Mouse (Mus musculus): Measurements from ENCODE around the gene Myh14. TPM values are rescaled to one million over a fixed set of nuclear protein-coding genes. Genes with fewer than 3 reads are reported as not detected.

The Myh14 gene
- polyA plus RNA-seq, 1 experiment, result not detected

GRCm38 (mm10) chr7:44572956-44573484 lies 97.6 kb downstream of the Myh14 start:
- 80% methylated on average over 5 of the region's 5 CpGs for WGBS
- TF ChIP-seq POLR2A (IDR thresholded peaks at IDR 0.05; ENCODE audit: insufficient read depth, low read depth, low read length) (no peak), CTCF (IDR thresholded peaks at IDR 0.05; ENCODE audit: insufficient read depth, low read depth, low read length) (no peak)
- H3K27ac ChIP-seq (ENCODE audit: insufficient read depth, low read depth, low read length), result no peak overlapping the region

DNA sequence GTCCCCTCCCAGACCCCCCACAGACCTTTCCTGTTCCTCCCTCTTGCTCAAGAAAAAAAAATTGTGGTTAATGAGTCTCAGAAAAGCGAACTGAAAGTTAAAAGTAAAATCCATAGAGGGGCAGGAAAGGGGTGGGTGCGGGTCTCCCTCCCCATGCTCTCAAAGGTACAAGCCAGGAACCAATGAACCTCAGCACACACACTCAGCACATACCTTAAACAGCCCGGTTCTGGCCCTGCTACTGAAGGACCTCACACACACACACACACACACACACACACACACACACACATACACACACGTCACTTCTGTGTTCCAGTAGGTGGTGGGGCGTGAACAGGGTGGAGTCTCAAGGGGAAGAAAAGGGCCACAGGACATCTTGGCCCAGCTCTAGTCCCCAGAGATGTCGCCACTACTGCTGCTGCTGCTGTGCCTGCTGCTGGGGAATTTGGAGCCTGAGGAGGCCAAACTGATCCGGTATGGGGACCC lies 98.4 kb downstream of the Myh14 start, which contains the start of gene Napsa:
Gene Napsa, plus strand, starts transcription at position 168 of the 489 bp plus-strand sequence.
- Histone ChIP-seq H3K4me3 (ENCODE audit: insufficient read depth, low read depth, low read length) (no peak within 1 kb of the TSS), H3K4me1 (ENCODE audit: control insufficient read depth, insufficient read depth, low read length) (no peaks in the 10 kb centered on the region), H3K27ac (ENCODE audit: insufficient read depth, low read depth, low read length) (no peak within 1 kb of the TSS)
- TF ChIP-seq CTCF (IDR thresholded peaks at IDR 0.05; ENCODE audit: insufficient read depth, low read depth, low read length), result no peak
- TF ChIP-seq POLR2A (IDR thresholded peaks at IDR 0.05; ENCODE audit: insufficient read depth, low read depth, low read length), result no peak
- WGBS, result 41% methylated on average over 7 of the region's 7 CpGs

More at GRCm38 (mm10) chr7:44572956-44573484, 97.6 kb downstream of the Myh14 start:
- H3K4me3 ChIP-seq (ENCODE audit: insufficient read depth, low read depth, low read length), result no peak overlapping the region
- no peaks in the 10 kb centered on the region for H3K4me1 ChIP-seq (ENCODE audit: control insufficient read depth, insufficient read depth, low read length)

DNA sequence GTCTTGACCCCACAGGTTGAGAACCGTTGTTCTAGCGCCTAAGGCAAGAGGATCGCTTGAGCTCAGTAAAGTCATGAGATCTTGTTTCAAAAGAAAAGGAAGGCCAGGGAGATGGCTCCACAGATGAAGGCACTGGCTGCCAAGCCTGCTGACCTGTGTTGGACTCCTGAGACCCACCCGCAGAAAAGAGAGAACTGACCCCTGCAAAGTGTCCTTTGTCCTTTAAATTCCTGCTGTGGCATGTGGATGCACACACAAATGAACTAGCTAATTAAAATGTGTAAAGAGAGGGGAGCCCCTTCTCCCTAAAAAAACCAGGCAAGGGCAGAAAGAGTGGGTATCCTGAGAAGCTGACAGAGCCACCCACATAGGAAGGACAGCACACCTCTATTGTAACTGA lies 98.8 kb downstream of the Myh14 start:
- H3K27ac ChIP-seq (ENCODE audit: insufficient read depth, low read depth, low read length), result no peak overlapping the region
- no peaks in the 10 kb centered on the region for H3K4me1 ChIP-seq (ENCODE audit: control insufficient read depth, insufficient read depth, low read length)
- TF ChIP-seq POLR2A (IDR thresholded peaks at IDR 0.05; ENCODE audit: insufficient read depth, low read depth, low read length), result no peak
- no peak for TF ChIP-seq CTCF (IDR thresholded peaks at IDR 0.05; ENCODE audit: insufficient read depth, low read depth, low read length)
- no peak overlapping the region for H3K4me3 ChIP-seq (ENCODE audit: insufficient read depth, low read depth, low read length)
- 52% methylated on average over 4 of the region's 4 CpGs for WGBS

DNA sequence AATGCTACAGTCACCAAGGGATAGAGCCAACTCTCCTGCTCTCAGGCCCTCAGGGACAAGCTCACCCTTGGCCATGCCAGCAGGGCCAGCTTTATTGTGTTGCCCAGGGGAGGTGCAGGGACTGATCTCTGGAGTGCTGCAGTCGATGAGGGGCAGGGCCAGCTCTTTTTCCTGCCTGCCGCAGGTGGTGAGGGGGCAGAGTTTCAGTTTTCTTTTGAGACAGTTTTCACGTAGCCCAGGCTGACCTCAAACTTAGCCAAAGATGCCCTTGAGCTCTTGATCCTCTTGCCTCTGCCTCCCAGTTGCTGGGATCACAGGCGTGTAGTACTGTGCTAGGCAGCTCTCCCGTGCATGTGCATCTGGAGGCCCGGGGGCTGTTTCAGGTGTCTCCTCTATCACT lies 99.7 kb downstream of the Myh14 start:
- WGBS, result 81% methylated on average over 6 of the region's 6 CpGs
- Histone ChIP-seq H3K4me1 (ENCODE audit: control insufficient read depth, insufficient read depth, low read length) (no peaks in the 10 kb centered on the region), H3K27ac (ENCODE audit: insufficient read depth, low read depth, low read length) (no peak overlapping the region), H3K4me3 (ENCODE audit: insufficient read depth, low read depth, low read length) (no peak overlapping the region)
- no peak for TF ChIP-seq POLR2A (IDR thresholded peaks at IDR 0.05; ENCODE audit: insufficient read depth, low read depth, low read length)
- no peak for TF ChIP-seq CTCF (IDR thresholded peaks at IDR 0.05; ENCODE audit: insufficient read depth, low read depth, low read length)

- no peak overlapping the region for H3K4me3 ChIP-seq (ENCODE audit: insufficient read depth, low read depth, low read length)
- no peak overlapping the region for H3K27ac ChIP-seq (ENCODE audit: insufficient read depth, low read depth, low read length)
- WGBS, result 69% methylated on average over 9 of the region's 9 CpGs
- TF ChIP-seq CTCF (IDR thresholded peaks at IDR 0.05; ENCODE audit: insufficient read depth, low read depth, low read length) (no peak), POLR2A (IDR thresholded peaks at IDR 0.05; ENCODE audit: insufficient read depth, low read depth, low read length) (no peak)
- H3K4me1 ChIP-seq (ENCODE audit: control insufficient read depth, insufficient read depth, low read length), result no peaks in the 10 kb centered on the region
These were observed 101.8 kb downstream of the Myh14 start for GRCm38 (mm10) chr7:44568803-44569202.

GRCm38 (mm10) chr7:44565414-44565813 lies 105.2 kb downstream of the Myh14 start:
- H3K4me1 ChIP-seq (ENCODE audit: control insufficient read depth, insufficient read depth, low read length), result no peaks in the 10 kb centered on the region
- TF ChIP-seq POLR2A (IDR thresholded peaks at IDR 0.05; ENCODE audit: insufficient read depth, low read depth, low read length), result no peak
- TF ChIP-seq CTCF (IDR thresholded peaks at IDR 0.05; ENCODE audit: insufficient read depth, low read depth, low read length), result no peak
- 77% methylated on average over 6 of the region's 6 CpGs for WGBS

GRCm38 (mm10) chr7:44564486-44564885 lies 106.2 kb downstream of the Myh14 start:
- no peak overlapping the region for H3K27ac ChIP-seq (ENCODE audit: insufficient read depth, low read depth, low read length)
- no peaks in the 10 kb centered on the region for H3K4me1 ChIP-seq (ENCODE audit: control insufficient read depth, insufficient read depth, low read length)
- WGBS, result 82% methylated on average over 10 of the region's 10 CpGs
- no peak overlapping the region for H3K4me3 ChIP-seq (ENCODE audit: insufficient read depth, low read depth, low read length)
- no peak for TF ChIP-seq CTCF (IDR thresholded peaks at IDR 0.05; ENCODE audit: insufficient read depth, low read depth, low read length)
- TF ChIP-seq POLR2A (IDR thresholded peaks at IDR 0.05; ENCODE audit: insufficient read depth, low read depth, low read length), result no peak

More at GRCm38 (mm10) chr7:44565414-44565813, 105.2 kb downstream of the Myh14 start:
- H3K27ac ChIP-seq (ENCODE audit: insufficient read depth, low read depth, low read length), result no peak overlapping the region
- no peak overlapping the region for H3K4me3 ChIP-seq (ENCODE audit: insufficient read depth, low read depth, low read length)

DNA sequence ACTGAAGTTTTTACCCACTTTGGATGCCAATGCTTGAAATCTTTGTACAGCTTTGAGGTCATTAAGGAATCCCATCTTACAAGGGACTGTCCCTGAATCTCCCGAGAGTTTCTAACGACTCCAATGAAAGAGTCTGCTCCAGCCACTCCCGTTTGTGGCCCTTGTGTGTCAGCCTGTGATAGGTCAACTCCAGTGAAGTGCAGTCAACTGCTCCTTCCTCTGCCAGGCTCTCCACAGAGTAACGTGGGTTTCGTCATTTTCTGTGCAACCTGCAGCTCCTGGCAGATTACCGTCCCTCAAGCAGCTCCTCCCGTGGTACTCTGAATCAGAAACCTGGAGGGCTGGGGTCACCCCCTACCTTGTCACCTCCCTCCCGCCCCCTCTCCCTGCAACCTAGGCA lies 107.4 kb downstream of the Myh14 start:
- TF ChIP-seq POLR2A (IDR thresholded peaks at IDR 0.05; ENCODE audit: insufficient read depth, low read depth, low read length) (no peak), CTCF (IDR thresholded peaks at IDR 0.05; ENCODE audit: insufficient read depth, low read depth, low read length) (no peak)
- WGBS, result 53% methylated on average over 8 of the region's 8 CpGs
- no peaks in the 10 kb centered on the region for H3K4me1 ChIP-seq (ENCODE audit: control insufficient read depth, insufficient read depth, low read length)
- no peak overlapping the region for H3K27ac ChIP-seq (ENCODE audit: insufficient read depth, low read depth, low read length)
- no peak overlapping the region for H3K4me3 ChIP-seq (ENCODE audit: insufficient read depth, low read depth, low read length)

DNA sequence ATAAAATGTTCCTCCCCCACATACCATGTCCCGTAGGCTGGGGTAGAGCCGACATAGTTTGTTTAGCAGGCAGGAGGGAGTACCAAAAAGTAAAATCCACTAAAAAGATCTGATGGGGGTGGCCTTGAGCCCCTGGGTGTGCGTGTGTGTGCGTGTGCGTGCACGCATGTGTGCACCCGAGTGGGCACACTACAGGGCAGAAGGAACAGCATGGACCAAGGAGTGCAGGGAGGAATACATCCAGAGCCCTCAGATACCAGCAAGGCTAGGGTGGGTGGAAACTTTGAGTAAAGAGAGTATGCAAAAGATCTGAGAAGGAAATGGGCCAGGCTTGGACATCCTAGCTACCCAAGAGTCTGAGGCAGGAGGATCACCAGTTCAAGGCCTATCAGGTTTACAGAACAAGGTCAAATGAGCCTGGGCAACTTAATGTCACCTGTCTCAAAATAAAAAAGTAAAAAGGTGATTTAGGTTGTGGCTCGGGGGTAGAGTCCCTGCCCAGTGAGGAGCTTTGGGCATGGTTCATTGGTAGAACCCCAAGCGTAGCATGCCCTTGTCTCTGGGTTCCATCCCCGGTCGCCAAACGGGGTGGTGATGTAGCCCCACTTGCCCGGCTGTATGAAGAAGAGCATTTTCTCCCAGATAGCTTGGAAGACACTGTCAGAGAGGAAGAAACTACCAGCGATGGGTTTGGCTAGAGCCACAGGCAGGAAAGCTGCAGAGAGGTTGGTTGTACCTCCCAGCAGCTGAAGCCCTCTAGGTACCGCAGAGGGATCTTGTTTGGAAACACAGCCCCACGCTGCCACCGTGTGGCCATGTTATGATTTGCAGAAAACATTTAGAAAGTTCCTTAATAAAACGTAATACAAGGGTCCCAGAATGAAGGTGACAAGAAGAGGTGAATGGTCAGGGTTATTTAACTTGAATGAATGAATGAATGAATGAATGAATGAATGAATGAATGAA lies 109.9 kb downstream of the Myh14 start:
- TF ChIP-seq POLR2A (IDR thresholded peaks at IDR 0.05; ENCODE audit: insufficient read depth, low read depth, low read length) (no peak), CTCF (IDR thresholded peaks at IDR 0.05; ENCODE audit: insufficient read depth, low read depth, low read length) (peak; percentile 40)
- WGBS, result 54% methylated on average over 18 of the region's 18 CpGs
- H3K4me1 ChIP-seq (ENCODE audit: control insufficient read depth, insufficient read depth, low read length), result no peaks in the 10 kb centered on the region
- H3K4me3 ChIP-seq (ENCODE audit: insufficient read depth, low read depth, low read length), result no peak overlapping the region
- H3K27ac ChIP-seq (ENCODE audit: insufficient read depth, low read depth, low read length), result no peak overlapping the region

Measured in olfactory bulb, adult 2 months (tissue).